Comparison of ENCODE assay signal across 8 mouse cellular contexts in the genomic region with DNA sequence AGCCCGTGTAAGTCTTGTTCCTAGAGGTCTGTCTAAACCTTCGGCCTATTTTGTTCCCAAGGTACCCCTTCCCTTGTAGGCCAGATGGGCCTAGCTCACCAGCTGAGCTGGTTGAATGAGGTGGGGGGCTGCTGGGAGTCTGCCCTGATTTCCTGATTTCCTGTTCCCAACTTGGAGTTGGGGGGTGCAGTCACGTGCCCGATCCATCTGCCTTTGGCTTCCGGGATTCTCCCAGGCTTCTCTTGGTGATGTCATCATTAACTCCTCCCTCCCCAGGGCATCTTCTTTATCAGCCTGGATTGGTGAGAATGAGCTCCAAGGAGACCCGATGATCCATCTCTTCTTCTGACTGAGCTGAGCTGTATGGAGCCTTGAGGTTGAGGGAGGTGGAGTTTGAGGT. TPM values are rescaled to one million over a fixed set of nuclear protein-coding genes. Genes with fewer than 3 reads are reported as not detected.
DNase-seq lines count a peak whose midpoint lies in the region; ATAC-seq lines count a peak whose summit lies in the region.

No protein-coding gene starts in this region.

- peak overlapping the region; percentile 75 for H3K4me2 ChIP-seq in hindbrain, embryonic 14.5 days (replicated peaks)
- peak overlapping the region; percentile 31 for H3K4me2 ChIP-seq in stomach, embryonic 14.5 days (replicated peaks; ENCODE audit: low read depth, low read length)

- H3K27me3 ChIP-seq in hindbrain, embryonic 14.5 days (ENCODE audit: control insufficient read depth, insufficient read depth, low read length), result no peaks in the 10 kb centered on the region
- no peaks in the 10 kb centered on the region for H3K27me3 ChIP-seq in stomach, embryonic 14.5 days (ENCODE audit: control insufficient read depth, insufficient read depth, low read length)

- peak overlapping the region; percentile 92 for H3K9ac ChIP-seq in hindbrain, embryonic 14.5 days
- no peak overlapping the region for H3K9ac ChIP-seq in stomach, embryonic 14.5 days (replicated peaks; ENCODE audit: low read depth, low read length)

- H3K4me1 ChIP-seq in brown adipose tissue, adult 24 weeks (ENCODE audit: control insufficient read depth, insufficient read depth, insufficient read length, low read length), result peaks cover 32% of the 10 kb centered on the region
- peaks cover 37% of the 10 kb centered on the region for H3K4me1 ChIP-seq in hindbrain, embryonic 14.5 days (replicated peaks; ENCODE audit: control insufficient read depth, insufficient read depth, low read length)
- peaks cover 29% of the 10 kb centered on the region for H3K4me1 ChIP-seq in stomach, embryonic 14.5 days (ENCODE audit: control insufficient read depth, insufficient read depth, low read length)

- H3K36me3 ChIP-seq in hindbrain, embryonic 14.5 days (replicated peaks; ENCODE audit: control insufficient read depth, insufficient read depth), result peaks cover 40% of the 10 kb centered on the region
- peaks cover 12% of the 10 kb centered on the region for H3K36me3 ChIP-seq in stomach, embryonic 14.5 days (ENCODE audit: control insufficient read depth, insufficient read depth, low read length)

- DNase-seq in MN1 (ENCODE audit: low spot score), result peak; percentile 78
- DNase-seq in frontal cortex, postnatal 14 days (ENCODE audit: low spot score in 2 of 2), result peak; percentile 74 to 77
- peak; percentile 57 for DNase-seq in hindbrain, embryonic 14.5 days (ENCODE audit: low spot score)
- peak; percentile 72 to 79 for DNase-seq in layer of hippocampus, postnatal 36 days
- peak; percentile 62 to 67 for DNase-seq in lung, postnatal 4 days
- no peak for DNase-seq in thymus, postnatal 36 days

- H3K4me3 ChIP-seq in brown adipose tissue, adult 24 weeks (ENCODE audit: insufficient read depth, low read depth, low read length), result peak overlapping the region; percentile 94
- H3K4me3 ChIP-seq in hindbrain, embryonic 14.5 days (replicated peaks; ENCODE audit: low read length), result peak overlapping the region; percentile 97
- no peak overlapping the region for H3K4me3 ChIP-seq in stomach, embryonic 14.5 days (ENCODE audit: low read depth, low read length)

- no peak for ATAC-seq in hindbrain, embryonic 14.5 days (ENCODE audit: low FRiP score)
- ATAC-seq in stomach, embryonic 14.5 days (ENCODE audit: insufficient number of reproducible peaks, insufficient read depth, low FRiP score, low read depth), result no peak

- H3K9me3 ChIP-seq in hindbrain, embryonic 14.5 days (ENCODE audit: control insufficient read depth, low read length), result no peaks in the 10 kb centered on the region
- H3K9me3 ChIP-seq in stomach, embryonic 14.5 days (ENCODE audit: control insufficient read depth, low read depth, low read length), result no peaks in the 10 kb centered on the region

- WGBS in hindbrain, embryonic 14.5 days, result 30% methylated on average over 6 of the region's 6 CpGs
- 31% methylated on average over 6 of the region's 6 CpGs for WGBS in stomach, embryonic 14.5 days

- peak overlapping the region; percentile 78 for H3K27ac ChIP-seq in brown adipose tissue, adult 24 weeks (replicated peaks; ENCODE audit: low read depth, low read length)
- H3K27ac ChIP-seq in hindbrain, embryonic 14.5 days, result peak overlapping the region; percentile 14; the same call in 1 of the 2 replicates
- no peak overlapping the region for H3K27ac ChIP-seq in stomach, embryonic 14.5 days (ENCODE audit: low read length)

RNA-seq across cellular contexts. Expression of a gene that starts 3.6 kb away (rescaled TPM):
- 2.9 and 5.2 TPM in 2 replicates for polyA plus RNA-seq in brown adipose tissue, adult 24 weeks (2012; ENCODE audit: insufficient read depth, insufficient read length, missing spikeins)
- 71.8 and 73.5 TPM in 2 replicates for polyA plus RNA-seq in hindbrain, embryonic 14.5 days (2014; fragmentation: Nextera tagmentation; extraction: Ambion mirVana)
- total RNA-seq in layer of hippocampus, postnatal 36 days (2021), result 100 to 1,000 TPM; 109 to 128 TPM
- polyA plus RNA-seq in stomach, embryonic 14.5 days (2014; fragmentation: Nextera tagmentation; extraction: Ambion mirVana), result 16.0 and 19.4 TPM in 2 replicates

RNA-seq across cellular contexts. Expression of a gene that starts 3.6 kb away (rescaled TPM):
- polyA plus RNA-seq in brown adipose tissue, adult 24 weeks (2012; ENCODE audit: insufficient read depth, insufficient read length, missing spikeins), result 5.7 and 7.8 TPM in 2 replicates
- 51.8 and 53.8 TPM in 2 replicates for polyA plus RNA-seq in hindbrain, embryonic 14.5 days (2014; fragmentation: Nextera tagmentation; extraction: Ambion mirVana)
- total RNA-seq in layer of hippocampus, postnatal 36 days (2021), result 10 to 100 TPM; 56.8 to 59.9 TPM
- polyA plus RNA-seq in stomach, embryonic 14.5 days (2014; fragmentation: Nextera tagmentation; extraction: Ambion mirVana), result 45.7 and 50.5 TPM in 2 replicates

RNA-seq across cellular contexts. Expression of a gene that starts 25.9 kb away (rescaled TPM):
- polyA plus RNA-seq in brown adipose tissue, adult 24 weeks (2012; ENCODE audit: insufficient read depth, insufficient read length, missing spikeins), result 12.9 and 15.1 TPM in 2 replicates
- polyA plus RNA-seq in hindbrain, embryonic 14.5 days (2014; fragmentation: Nextera tagmentation; extraction: Ambion mirVana), result 69.6 and 71.4 TPM in 2 replicates
- total RNA-seq in layer of hippocampus, postnatal 36 days (2021), result 10 to 100 TPM; 35.7 to 36.9 TPM
- polyA plus RNA-seq in stomach, embryonic 14.5 days (2014; fragmentation: Nextera tagmentation; extraction: Ambion mirVana), result 67.7 and 70.1 TPM in 2 replicates

RNA-seq across cellular contexts. Expression of a gene that starts 26.0 kb away (rescaled TPM):
- polyA plus RNA-seq in brown adipose tissue, adult 24 weeks (2012; ENCODE audit: insufficient read depth, insufficient read length, missing spikeins), result 6.0 and 11.5 TPM in 2 replicates
- polyA plus RNA-seq in hindbrain, embryonic 14.5 days (2014; fragmentation: Nextera tagmentation; extraction: Ambion mirVana), result 33.5 TPM in 2 replicates
- total RNA-seq in layer of hippocampus, postnatal 36 days (2021), result 10 to 100 TPM; 24.5 to 24.9 TPM
- polyA plus RNA-seq in stomach, embryonic 14.5 days (2014; fragmentation: Nextera tagmentation; extraction: Ambion mirVana), result 16.9 and 17.3 TPM in 2 replicates

RNA-seq across cellular contexts. Expression of a gene that starts 32.1 kb away (rescaled TPM):
- not detected in 2 replicates for polyA plus RNA-seq in brown adipose tissue, adult 24 weeks (2012; ENCODE audit: insufficient read depth, insufficient read length, missing spikeins)
- polyA plus RNA-seq in hindbrain, embryonic 14.5 days (2014; fragmentation: Nextera tagmentation; extraction: Ambion mirVana), result 0.40 and 0.41 TPM in 2 replicates
- total RNA-seq in layer of hippocampus, postnatal 36 days (2021), result under 1 TPM; 0.15 to 0.48 TPM
- polyA plus RNA-seq in stomach, embryonic 14.5 days (2014; fragmentation: Nextera tagmentation; extraction: Ambion mirVana), result 0.32 and 0.35 TPM in 2 replicates

Comparison
In these comparisons a context has a peak if more than half of its experiments do, and no peak if none do; other contexts are left out.
1. DNase-seq: peak in MN1 (single experiment), frontal cortex, postnatal 14 days (2 of 2), hindbrain, embryonic 14.5 days (single experiment), layer of hippocampus, postnatal 36 days (2 of 2) and lung, postnatal 4 days (2 of 2); none in thymus, postnatal 36 days (0 of 2).